Mouse (Mus musculus) neural tube, embryonic 12.5 days (tissue): Measurements from ENCODE around the gene Igsf8. TPM values are rescaled to one million over a fixed set of nuclear protein-coding genes. Genes with fewer than 3 reads are reported as not detected.

Experiments used
- ATAC-seq: fragments of 200-750 bp; cut with Nextera tagmentation; 2 replicates; pipeline ENCODE4 v1.8.0; 2017; ENCODE audit warnings: low read depth, mild to moderate bottlenecking, moderate TSS enrichment, moderate library complexity; ENCODE audit not compliant: low FRiP score
- H3K27ac ChIP-seq: fragments of 300-500 bp; sonication (generic); 2 replicates; pipeline ENCODE4 v1.5.1; 2016
- H3K27me3 ChIP-seq: fragments of 300-500 bp; sonication (generic); replicated peaks from 2 replicates; pipeline ENCODE4 v1.6.1; 2016; ENCODE audit warnings: mild to moderate bottlenecking
- H3K36me3 ChIP-seq: fragments of 300-500 bp; sonication (generic); 2 replicates; pipeline ENCODE4 v1.6.1; 2016; ENCODE audit warnings: mild to moderate bottlenecking
- H3K4me1 ChIP-seq: fragments of 300-500 bp; sonication (generic); 2 replicates; pipeline ENCODE4 v1.6.1; 2016
- H3K4me2 ChIP-seq: fragments of 300-500 bp; sonication (generic); replicated peaks from 2 replicates; pipeline ENCODE4 v1.6.1; 2016; ENCODE audit warnings: mild to moderate bottlenecking
- H3K4me3 ChIP-seq: fragments of 300-500 bp; sonication (generic); 2 replicates; pipeline ENCODE4 v1.5.1; 2016
- H3K9ac ChIP-seq: fragments of 300-500 bp; sonication (generic); 2 replicates; pipeline ENCODE4 v1.6.1; 2016; ENCODE audit warnings: mild to moderate bottlenecking
- H3K9me3 ChIP-seq: fragments of 300-500 bp; sonication (generic); 2 replicates; pipeline ENCODE4 v1.6.1; 2016; ENCODE audit warnings: mild to moderate bottlenecking
- WGBS: fragments of 180-500 bp; shearing (Covaris S2); methylation state at CpG from one replicate; pipeline ENCODE4 v1.1.7; 2016; 5-methylcytosine and 5-hydroxymethylcytosine counted together
- polyA plus RNA-seq: library from polyadenylated mRNA; unstranded; fragments of >200 nt; fragmentation: Nextera tagmentation; extraction: Ambion mirVana; gene quantifications from 2 replicates; pipeline ENCODE4 v1.2.1, GENCODE M21; 2016

Igsf8 gene
- polyA plus RNA-seq, 1 experiment from 2014 or later, result 165 TPM

DNA sequence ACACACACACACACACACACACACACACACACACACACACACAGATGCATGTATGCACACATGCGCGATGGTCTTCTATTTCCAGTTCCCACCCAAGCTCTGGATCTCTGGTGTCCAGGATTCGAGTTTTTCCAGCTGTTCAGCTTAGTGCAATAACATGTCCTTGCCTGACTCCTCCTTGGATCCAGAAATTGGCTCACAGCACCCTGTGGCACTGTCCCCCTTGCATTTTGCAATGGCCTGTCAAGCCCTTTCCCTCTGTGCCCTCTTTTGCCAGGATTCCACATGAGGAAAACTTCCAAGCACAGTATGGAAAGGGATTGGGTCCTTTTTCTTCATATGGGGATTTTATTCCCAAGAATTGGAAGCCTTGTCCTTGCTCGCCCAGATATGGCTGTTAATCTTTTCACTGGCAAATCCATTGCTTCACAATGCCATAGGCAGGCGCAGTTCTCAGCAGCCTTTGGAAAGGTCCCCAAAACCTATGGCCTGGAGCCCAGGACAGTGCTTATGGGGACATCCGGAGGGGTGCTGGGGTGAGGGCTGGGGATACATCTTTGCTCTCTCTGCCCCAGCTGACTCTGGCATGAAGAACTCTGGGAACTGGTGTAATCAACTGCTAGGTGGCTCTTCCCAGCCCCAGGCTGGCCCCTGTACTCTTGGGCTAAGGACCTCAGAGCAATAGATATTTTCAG lies 35.5 kb downstream of the Igsf8 start:
- Histone ChIP-seq H3K9me3 (no peaks in the 10 kb centered on the region), H3K4me1 (peaks cover 39% of the 10 kb centered on the region), H3K27me3 (no peaks in the 10 kb centered on the region), H3K36me3 (no peaks in the 10 kb centered on the region), H3K4me3 (peak overlapping the region; percentile 20), H3K4me2 (peak overlapping the region; percentile 45), H3K9ac (no peak overlapping the region), H3K27ac (no peak overlapping the region)
- ATAC-seq, result no peak
- 78% methylated on average over 6 of the region's 6 CpGs for WGBS

DNA sequence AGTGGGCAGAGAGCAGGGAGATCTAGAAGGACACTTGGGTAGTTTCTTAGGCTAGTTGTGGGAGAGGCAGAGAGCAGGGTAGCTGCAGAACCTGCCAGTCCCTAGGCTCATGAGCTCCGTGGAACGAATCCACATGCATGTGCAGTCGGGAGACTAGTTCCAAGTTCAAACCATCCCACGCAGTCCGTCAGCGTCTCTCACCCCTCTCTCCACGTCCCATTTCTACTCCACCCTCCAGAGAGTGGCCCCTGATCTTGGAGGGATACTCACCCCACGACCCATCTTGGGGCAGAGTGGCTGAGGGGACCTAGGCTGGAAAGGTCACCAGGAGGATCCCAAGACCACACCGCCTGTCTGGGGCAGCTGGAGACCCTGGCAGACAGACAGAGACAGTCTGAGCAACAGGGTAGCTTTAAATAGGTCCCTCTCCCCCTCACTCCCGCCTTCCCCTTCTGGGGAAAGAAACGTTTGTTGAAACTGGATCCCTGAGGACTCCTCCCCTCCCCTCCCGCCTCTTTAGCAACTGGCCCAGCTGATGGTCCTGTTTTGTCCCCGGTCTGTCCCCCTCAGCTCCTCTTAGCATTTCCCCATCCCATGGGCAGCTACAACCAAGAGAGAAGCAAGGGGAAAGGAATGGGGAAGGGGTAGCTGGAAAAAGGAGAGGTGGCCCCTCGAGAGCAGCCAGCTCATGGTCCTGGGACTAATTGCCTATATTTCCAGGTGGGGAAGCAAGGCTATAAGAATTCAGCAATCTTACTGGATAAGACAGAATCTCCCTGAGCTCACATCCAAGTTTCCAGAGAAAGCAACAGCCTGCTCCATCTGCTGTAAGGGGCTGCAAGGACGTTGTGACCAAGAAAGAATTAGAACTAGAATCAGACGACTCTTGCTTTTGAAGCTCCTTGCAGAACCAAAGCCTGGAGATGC lies 36.4 kb downstream of the Igsf8 start, which contains the start of gene Atp1a2:
Atp1a2 (minus strand) TSS at position 454 of the 927 bp plus-strand sequence.
- peak; percentile 23; the same call in 1 of the 2 replicates for ATAC-seq
- no peak within 1 kb of the TSS for H3K27ac ChIP-seq
- peaks cover 48% of the 10 kb centered on the region for H3K4me1 ChIP-seq
- no peaks in the 10 kb centered on the region for H3K36me3 ChIP-seq
- H3K9me3 ChIP-seq, result no peaks in the 10 kb centered on the region
- H3K4me3 ChIP-seq, result peak within 1 kb of the TSS; percentile 20
- 11% methylated on average over 16 of the region's 16 CpGs for WGBS
- peak within 1 kb of the TSS; percentile 45 for H3K4me2 ChIP-seq
- no peak within 1 kb of the TSS for H3K9ac ChIP-seq
- H3K27me3 ChIP-seq, result no peaks in the 10 kb centered on the region

GRCm38 (mm10) chr1:172299528-172299927 lies 38.1 kb downstream of the Igsf8 start:
- Histone ChIP-seq H3K9ac (no peak overlapping the region), H3K4me3 (no peak overlapping the region), H3K4me1 (peaks cover 54% of the 10 kb centered on the region), H3K36me3 (no peaks in the 10 kb centered on the region), H3K9me3 (no peaks in the 10 kb centered on the region), H3K27me3 (no peaks in the 10 kb centered on the region), H3K4me2 (no peak overlapping the region), H3K27ac (no peak overlapping the region)
- ATAC-seq, result no peak
- WGBS, result 61% methylated on average over 7 of the region's 7 CpGs

DNA sequence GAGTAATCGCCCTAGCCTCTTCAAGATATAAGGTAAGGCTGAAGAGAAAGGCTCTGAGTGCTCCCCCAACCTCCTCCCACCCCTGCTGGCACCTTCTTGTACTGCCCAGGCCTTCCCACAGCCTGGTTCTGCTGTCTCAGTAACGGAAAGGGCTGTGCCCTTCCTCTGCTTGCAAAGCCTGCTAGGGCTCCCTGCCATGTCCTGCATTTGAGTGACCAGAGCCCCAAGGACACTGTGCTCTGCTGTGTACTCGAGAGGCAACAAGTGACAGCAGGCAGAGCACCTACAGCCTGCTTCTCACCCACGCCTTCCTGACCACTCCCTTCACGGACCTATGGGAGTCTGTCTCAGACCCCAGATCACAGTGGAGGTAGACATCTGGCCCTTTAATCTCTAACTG lies 38.8 kb downstream of the Igsf8 start:
- no peak overlapping the region for H3K4me2 ChIP-seq
- no peak overlapping the region for H3K27ac ChIP-seq
- 65% methylated on average over 5 of the region's 5 CpGs for WGBS
- H3K4me3 ChIP-seq, result no peak overlapping the region
- no peaks in the 10 kb centered on the region for H3K9me3 ChIP-seq
- no peak overlapping the region for H3K9ac ChIP-seq
- H3K4me1 ChIP-seq, result peaks cover 53% of the 10 kb centered on the region
- no peaks in the 10 kb centered on the region for H3K27me3 ChIP-seq
- no peaks in the 10 kb centered on the region for H3K36me3 ChIP-seq
- no peak for ATAC-seq

DNA sequence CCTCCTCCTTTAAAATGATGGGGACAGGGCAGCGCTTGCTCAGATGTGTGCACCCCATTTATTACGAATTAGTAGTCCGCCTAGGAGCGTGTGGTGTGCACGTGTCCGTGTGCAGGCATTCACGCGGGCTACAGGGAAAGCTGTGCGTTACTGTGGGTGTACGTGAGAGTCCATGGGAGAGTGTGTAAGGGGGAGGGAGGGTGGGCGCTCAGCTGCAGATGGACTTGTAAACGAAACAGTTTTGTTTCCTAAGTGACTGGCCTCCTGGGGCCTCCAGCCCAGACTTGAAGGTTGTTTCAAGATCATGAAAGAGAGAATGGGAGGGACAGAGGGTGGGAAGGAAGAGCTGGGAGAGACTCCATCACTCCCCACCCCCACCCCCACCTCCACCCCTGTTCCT lies 39.7 kb downstream of the Igsf8 start:
- Histone ChIP-seq H3K4me3 (no peak overlapping the region), H3K4me1 (peaks cover 44% of the 10 kb centered on the region)

DNA sequence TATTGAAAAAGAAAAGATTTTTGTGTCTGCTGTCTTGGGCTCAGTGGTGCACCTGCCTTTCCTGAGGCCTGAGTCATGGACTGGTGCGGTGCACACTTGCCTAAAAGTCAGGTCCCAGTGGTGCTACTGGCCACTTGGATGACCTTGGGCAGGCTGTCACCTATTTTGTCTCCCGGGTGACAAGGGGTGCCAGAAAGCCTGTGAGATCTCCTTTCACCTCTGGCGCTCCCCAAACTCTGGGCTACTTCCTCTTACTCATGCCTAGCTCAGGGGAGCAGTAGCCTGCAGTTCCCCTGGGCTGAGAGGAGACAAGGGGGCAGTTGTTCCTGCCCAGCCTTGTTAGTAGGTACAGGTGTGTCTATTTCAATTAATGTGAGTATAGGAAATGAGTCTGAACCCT lies 40.9 kb downstream of the Igsf8 start:
- Histone ChIP-seq H3K4me3 (no peak overlapping the region), H3K4me1 (peaks cover 38% of the 10 kb centered on the region), H3K27me3 (no peaks in the 10 kb centered on the region), H3K27ac (no peak overlapping the region), H3K4me2 (no peak overlapping the region), H3K9ac (no peak overlapping the region), H3K36me3 (no peaks in the 10 kb centered on the region), H3K9me3 (no peaks in the 10 kb centered on the region)
- no peak for ATAC-seq
- 63% methylated on average over 3 of the region's 3 CpGs for WGBS

More for the DNA sequence above, 39.7 kb downstream of the Igsf8 start:
- no peak overlapping the region for H3K4me2 ChIP-seq
- no peaks in the 10 kb centered on the region for H3K9me3 ChIP-seq
- no peaks in the 10 kb centered on the region for H3K36me3 ChIP-seq
- 34% methylated on average over 12 of the region's 12 CpGs for WGBS
- peak; percentile 15; the same call in 1 of the 2 replicates for ATAC-seq
- H3K9ac ChIP-seq, result no peak overlapping the region
- H3K27me3 ChIP-seq, result no peaks in the 10 kb centered on the region
- H3K27ac ChIP-seq, result no peak overlapping the region

DNA sequence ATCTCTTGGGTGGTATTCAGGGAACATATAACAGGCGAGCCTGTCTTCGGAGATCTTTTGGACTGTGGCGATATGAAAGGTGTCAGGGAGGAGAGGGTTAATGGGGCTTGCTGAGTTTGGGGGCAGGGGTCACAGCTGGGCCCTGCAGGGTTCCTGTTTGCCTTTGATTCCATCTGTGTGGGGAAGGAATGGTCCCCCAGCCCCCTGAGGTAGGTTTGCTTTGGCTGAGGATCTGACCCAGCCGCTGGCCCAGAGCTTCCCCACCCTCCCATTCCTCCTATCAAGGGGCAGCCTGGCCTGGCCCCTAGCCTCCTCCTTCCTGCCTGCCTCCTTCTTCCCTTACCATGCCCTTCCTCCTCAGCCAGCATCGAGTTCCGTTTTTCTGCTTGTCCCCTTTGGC lies 41.4 kb downstream of the Igsf8 start:
- peaks cover 36% of the 10 kb centered on the region for H3K4me1 ChIP-seq
- WGBS, result 5% methylated on average over 6 of the region's 6 CpGs
- H3K9ac ChIP-seq, result no peak overlapping the region
- H3K27me3 ChIP-seq, result no peaks in the 10 kb centered on the region
- ATAC-seq, result no peak
- no peaks in the 10 kb centered on the region for H3K36me3 ChIP-seq
- no peaks in the 10 kb centered on the region for H3K9me3 ChIP-seq
- H3K4me3 ChIP-seq, result no peak overlapping the region
- H3K4me2 ChIP-seq, result no peak overlapping the region
- H3K27ac ChIP-seq, result no peak overlapping the region

GRCm38 (mm10) chr1:172304443-172304842 lies 43.0 kb downstream of the Igsf8 start:
- Histone ChIP-seq H3K9me3 (no peaks in the 10 kb centered on the region), H3K27ac (no peak overlapping the region), H3K4me2 (no peak overlapping the region), H3K4me3 (no peak overlapping the region), H3K9ac (no peak overlapping the region), H3K27me3 (no peaks in the 10 kb centered on the region), H3K4me1 (peaks cover 33% of the 10 kb centered on the region), H3K36me3 (no peaks in the 10 kb centered on the region)
- ATAC-seq, result no peak
- 78% methylated on average over 6 of the region's 6 CpGs for WGBS

GRCm38 (mm10) chr1:172305153-172305552 lies 43.7 kb downstream of the Igsf8 start:
- Histone ChIP-seq H3K4me1 (peaks cover 38% of the 10 kb centered on the region), H3K4me2 (no peak overlapping the region), H3K27me3 (no peaks in the 10 kb centered on the region), H3K36me3 (no peaks in the 10 kb centered on the region), H3K4me3 (no peak overlapping the region), H3K9ac (no peak overlapping the region), H3K27ac (no peak overlapping the region), H3K9me3 (no peaks in the 10 kb centered on the region)
- no peak for ATAC-seq
- WGBS, result 92% methylated on average over 2 of the region's 2 CpGs

DNA sequence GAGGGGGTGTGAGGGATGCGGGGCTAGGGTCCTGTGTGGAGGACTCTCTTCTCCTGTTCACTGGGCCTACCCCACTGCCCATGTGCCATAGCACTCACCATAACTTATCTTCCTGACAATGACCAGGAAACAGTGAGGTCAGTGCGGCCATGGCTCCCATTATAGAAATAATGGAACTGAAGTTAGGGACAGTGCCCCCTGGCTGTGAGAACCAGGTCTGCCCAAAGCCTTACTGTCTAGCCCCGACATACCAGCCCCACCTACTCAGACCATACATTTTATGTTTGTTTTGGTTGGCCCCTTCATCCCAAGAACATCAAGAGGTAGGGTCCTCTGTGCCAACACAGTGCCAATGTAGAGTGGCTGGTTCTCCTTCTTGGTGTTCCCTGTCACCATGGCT lies 44.2 kb downstream of the Igsf8 start:
- Histone ChIP-seq H3K36me3 (no peaks in the 10 kb centered on the region), H3K4me2 (no peak overlapping the region), H3K9me3 (no peaks in the 10 kb centered on the region), H3K9ac (no peak overlapping the region), H3K4me3 (no peak overlapping the region), H3K27ac (no peak overlapping the region), H3K4me1 (peaks cover 38% of the 10 kb centered on the region), H3K27me3 (no peaks in the 10 kb centered on the region)
- ATAC-seq, result no peak
- 70% methylated on average over 3 of the region's 3 CpGs for WGBS

GRCm38 (mm10) chr1:172306196-172306595 lies 44.8 kb downstream of the Igsf8 start:
- no peak for ATAC-seq
- peaks cover 42% of the 10 kb centered on the region for H3K4me1 ChIP-seq
- no peaks in the 10 kb centered on the region for H3K27me3 ChIP-seq
- no peak overlapping the region for H3K27ac ChIP-seq
- H3K9me3 ChIP-seq, result no peaks in the 10 kb centered on the region
- no peak overlapping the region for H3K9ac ChIP-seq
- H3K4me3 ChIP-seq, result no peak overlapping the region
- 86% methylated on average over 4 of the region's 4 CpGs for WGBS
- no peaks in the 10 kb centered on the region for H3K36me3 ChIP-seq
- no peak overlapping the region for H3K4me2 ChIP-seq

GRCm38 (mm10) chr1:172306885-172307284 lies 45.4 kb downstream of the Igsf8 start:
- no peak for ATAC-seq
- no peak overlapping the region for H3K4me2 ChIP-seq
- WGBS, result 82% methylated on average over 6 of the region's 6 CpGs
- H3K9me3 ChIP-seq, result no peaks in the 10 kb centered on the region
- H3K36me3 ChIP-seq, result no peaks in the 10 kb centered on the region
- H3K27ac ChIP-seq, result no peak overlapping the region
- H3K27me3 ChIP-seq, result no peaks in the 10 kb centered on the region
- H3K4me1 ChIP-seq, result peaks cover 42% of the 10 kb centered on the region
- H3K4me3 ChIP-seq, result no peak overlapping the region
- H3K9ac ChIP-seq, result no peak overlapping the region
